Mouse (Mus musculus): ENCODE data around the gene 4931422A03Rik. TPM values are rescaled to one million over a fixed set of nuclear protein-coding genes. Genes with fewer than 3 reads are reported as not detected.

Gene 4931422A03Rik
- total RNA-seq, 2 experiments from 2014 or later = not detected

DNA sequence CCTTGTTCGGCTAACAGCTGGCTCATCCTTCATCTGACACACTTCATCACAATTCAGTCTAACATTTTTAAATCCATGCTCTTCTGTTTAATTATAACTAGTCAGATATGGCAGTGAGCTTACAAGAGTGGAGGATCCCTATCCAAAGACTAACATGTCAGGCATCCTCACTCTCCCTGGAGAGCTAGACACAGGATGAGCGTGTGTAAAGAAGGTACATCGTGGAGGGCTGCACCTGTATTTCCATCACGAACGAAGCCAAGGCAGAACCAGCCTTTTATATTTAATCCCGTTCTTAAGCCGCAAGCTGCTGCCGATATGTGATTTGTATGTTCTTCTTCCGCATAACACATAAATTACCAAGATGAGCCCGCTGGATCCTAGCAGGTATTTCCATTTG lies 45.0 kb downstream of the 4931422A03Rik start:
- TF ChIP-seq CTCF (IDR thresholded peaks at IDR 0.05) = no peak
- H3K27ac ChIP-seq = no peak overlapping the region
- intact Hi-C loops (cut with DNase I) = no loop called here
- no peak overlapping the region for H3K4me3 ChIP-seq
- DNase-seq (ENCODE audit: extremely low spot score in 1 of 2, low spot score in 2 of 2) = no peak

DNA sequence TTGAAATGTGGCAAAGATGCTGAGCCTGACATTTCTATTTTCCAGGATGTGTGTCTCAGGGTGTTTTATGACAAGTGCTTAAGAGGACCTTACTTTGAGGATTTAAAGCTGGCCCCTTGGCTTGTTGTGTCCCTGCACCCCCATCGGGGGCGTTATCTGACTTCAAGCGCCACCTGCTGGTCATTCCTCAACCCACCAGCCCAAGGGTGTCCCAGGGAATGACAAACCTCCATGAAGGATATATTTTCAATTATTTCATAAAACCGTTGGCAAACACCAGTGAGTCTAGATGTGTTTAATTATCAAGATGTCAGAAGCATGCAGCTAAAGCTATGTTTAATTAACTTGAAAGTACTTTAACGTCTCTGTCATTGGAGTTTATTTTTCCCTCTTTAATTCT lies 45.9 kb downstream of the 4931422A03Rik start:
- TF ChIP-seq CTCF (IDR thresholded peaks at IDR 0.05) = peak; percentile 97
- intact Hi-C loops (cut with DNase I) = loop anchor here (1.0 kb wide), 1 partner anchor 110 kb away; no protein-coding TSS in a partner anchor
- H3K4me3 ChIP-seq = no peak overlapping the region
- DNase-seq (ENCODE audit: extremely low spot score in 1 of 2, low spot score in 2 of 2) = peak; percentile 55 to 78
- no peak overlapping the region for H3K27ac ChIP-seq

DNA sequence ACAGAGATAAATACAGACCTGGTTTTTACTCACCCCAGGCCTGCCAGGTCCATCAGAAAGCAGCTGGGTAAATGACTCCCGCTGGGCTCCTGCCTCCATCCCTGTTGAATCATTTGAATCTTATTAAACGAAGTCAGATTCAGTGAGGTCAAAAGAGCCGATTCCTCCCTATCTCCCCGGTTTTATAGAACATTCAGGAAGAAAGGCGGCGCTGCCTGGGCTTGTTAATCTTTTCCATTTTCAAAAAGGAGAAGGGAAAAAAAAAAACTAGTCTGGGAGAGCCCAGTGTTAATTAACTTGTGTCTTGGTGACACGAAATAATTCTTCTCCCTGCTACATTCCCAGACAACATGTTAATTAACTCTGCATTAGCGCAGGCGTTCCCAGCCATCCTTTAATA lies 50.4 kb downstream of the 4931422A03Rik start:
- intact Hi-C loops (cut with DNase I) = no loop called here
- no peak for DNase-seq (ENCODE audit: extremely low spot score in 1 of 2, low spot score in 2 of 2)
- Histone ChIP-seq H3K4me3 (no peak overlapping the region), H3K27ac (no peak overlapping the region)
- TF ChIP-seq CTCF (IDR thresholded peaks at IDR 0.05) = no peak

DNA sequence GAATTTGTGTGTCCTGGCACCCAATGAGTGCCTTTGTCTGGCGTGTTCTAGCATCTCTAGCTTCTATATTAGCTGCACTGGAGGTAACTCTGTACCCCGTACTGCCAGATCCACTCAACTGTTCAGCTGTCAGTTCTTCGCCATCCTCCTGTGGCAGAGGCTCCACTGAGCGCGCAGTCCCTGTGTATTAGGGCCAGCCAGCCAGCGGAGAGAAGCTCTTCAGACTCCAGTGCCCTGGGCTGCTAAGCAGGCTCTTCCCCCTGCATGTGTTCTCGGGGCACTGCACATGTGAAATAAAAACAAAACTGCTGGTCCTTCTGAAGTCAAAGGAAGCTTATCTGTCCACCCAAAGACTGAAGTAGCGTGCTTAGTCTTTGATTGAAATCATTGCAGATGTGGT lies 50.9 kb downstream of the 4931422A03Rik start:
- intact Hi-C loops (cut with DNase I) = no loop called here

DNA sequence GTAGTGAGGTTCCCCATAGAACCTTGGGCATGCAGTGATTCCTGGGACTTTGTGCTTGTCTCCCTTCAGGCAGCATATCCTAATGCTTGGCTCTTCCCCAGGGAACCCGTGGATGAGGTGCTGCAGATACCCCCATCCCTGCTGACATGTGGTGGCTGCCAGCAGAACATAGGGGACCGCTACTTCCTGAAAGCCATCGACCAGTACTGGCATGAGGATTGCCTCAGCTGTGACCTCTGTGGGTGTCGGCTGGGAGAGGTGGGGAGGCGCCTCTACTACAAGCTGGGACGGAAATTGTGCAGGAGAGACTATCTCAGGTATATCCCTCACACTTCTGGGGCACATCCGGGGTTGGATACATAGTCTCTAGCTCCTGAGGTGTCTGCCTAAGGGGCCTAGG lies 52.3 kb downstream of the 4931422A03Rik start:
- intact Hi-C loops (cut with DNase I) = no loop called here
- H3K4me3 ChIP-seq = no peak overlapping the region
- DNase-seq (ENCODE audit: extremely low spot score in 1 of 2, low spot score in 2 of 2) = no peak
- H3K27ac ChIP-seq = no peak overlapping the region
- TF ChIP-seq CTCF (IDR thresholded peaks at IDR 0.05) = no peak

More for the DNA sequence above, 50.9 kb downstream of the 4931422A03Rik start:
- no peak for DNase-seq (ENCODE audit: extremely low spot score in 1 of 2, low spot score in 2 of 2)
- no peak for TF ChIP-seq CTCF (IDR thresholded peaks at IDR 0.05)
- H3K27ac ChIP-seq = no peak overlapping the region
- H3K4me3 ChIP-seq = no peak overlapping the region

DNA sequence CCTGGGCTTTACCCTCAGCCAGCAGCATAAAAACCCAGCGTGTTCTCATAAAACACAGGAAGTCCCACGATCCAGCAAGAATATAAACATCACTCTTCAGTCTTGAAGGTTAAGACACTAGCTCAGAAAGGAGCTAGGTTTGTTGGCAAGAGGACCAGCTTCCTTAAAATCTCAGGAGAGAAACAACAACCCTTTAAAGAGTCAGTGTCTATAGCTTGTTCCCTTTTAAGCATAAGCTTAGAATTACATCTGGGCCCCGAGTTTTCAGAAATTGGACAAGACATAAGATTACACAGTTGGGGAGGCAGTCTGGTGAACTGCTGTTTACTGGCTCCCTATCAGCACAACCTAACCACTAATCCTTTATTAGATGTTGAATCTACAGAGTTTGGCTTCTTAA lies 56.3 kb downstream of the 4931422A03Rik start:
- no peak overlapping the region for H3K27ac ChIP-seq
- no peak overlapping the region for H3K4me3 ChIP-seq
- TF ChIP-seq CTCF (IDR thresholded peaks at IDR 0.05) = no peak
- no peak for DNase-seq (ENCODE audit: extremely low spot score in 1 of 2, low spot score in 2 of 2)
- intact Hi-C loops (cut with DNase I) = no loop called here

DNA sequence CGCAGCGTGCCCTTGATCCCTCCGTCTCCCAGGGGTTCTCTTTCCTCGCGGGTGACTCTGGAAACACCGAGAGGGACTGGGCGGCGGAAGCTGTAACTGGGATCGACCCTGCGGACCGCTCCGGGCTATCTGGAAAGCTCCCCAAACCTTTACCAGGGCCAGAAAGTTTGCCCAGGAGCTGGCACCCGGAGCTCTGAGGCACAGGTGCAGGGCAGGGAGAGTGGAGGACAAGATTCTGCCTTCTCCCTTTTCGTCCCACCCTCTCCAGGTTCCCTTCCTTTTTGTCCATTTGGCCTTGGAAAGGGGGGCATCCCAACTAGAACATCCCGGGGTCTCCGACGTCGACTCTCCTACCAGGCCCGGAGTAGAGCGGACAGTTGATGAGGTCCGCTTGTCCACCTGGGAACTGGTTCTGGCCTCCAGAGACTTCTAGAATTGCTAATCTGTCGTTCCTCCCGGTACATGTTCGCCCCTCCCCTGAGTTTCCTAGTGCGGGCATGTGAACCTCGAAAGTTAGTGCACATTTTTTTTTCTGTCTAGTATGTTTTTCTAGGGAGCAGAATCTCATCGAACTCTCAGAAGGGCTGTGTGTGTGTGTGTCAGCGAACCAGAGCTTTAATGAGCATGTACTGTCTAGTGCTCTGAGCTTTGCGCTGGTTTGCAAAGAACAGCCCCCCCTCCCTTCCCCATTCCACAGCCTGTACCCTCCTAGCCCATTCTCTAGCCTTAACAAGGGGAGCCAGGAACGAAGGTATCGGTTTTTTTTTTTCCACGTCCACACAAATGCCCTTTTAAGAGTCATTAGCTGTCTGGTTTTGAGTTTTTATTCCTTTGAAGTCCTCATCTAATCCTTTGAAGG lies 57.1 kb downstream of the 4931422A03Rik start:
- intact Hi-C loops (cut with DNase I) = no loop called here
- DNase-seq (ENCODE audit: extremely low spot score in 1 of 2, low spot score in 2 of 2) = peak in 1 of 2 experiments; percentile 18
- Histone ChIP-seq H3K27ac (peak overlapping the region; percentile 87), H3K4me3 (peak overlapping the region; percentile 72)
- TF ChIP-seq CTCF (IDR thresholded peaks at IDR 0.05) = no peak

DNA sequence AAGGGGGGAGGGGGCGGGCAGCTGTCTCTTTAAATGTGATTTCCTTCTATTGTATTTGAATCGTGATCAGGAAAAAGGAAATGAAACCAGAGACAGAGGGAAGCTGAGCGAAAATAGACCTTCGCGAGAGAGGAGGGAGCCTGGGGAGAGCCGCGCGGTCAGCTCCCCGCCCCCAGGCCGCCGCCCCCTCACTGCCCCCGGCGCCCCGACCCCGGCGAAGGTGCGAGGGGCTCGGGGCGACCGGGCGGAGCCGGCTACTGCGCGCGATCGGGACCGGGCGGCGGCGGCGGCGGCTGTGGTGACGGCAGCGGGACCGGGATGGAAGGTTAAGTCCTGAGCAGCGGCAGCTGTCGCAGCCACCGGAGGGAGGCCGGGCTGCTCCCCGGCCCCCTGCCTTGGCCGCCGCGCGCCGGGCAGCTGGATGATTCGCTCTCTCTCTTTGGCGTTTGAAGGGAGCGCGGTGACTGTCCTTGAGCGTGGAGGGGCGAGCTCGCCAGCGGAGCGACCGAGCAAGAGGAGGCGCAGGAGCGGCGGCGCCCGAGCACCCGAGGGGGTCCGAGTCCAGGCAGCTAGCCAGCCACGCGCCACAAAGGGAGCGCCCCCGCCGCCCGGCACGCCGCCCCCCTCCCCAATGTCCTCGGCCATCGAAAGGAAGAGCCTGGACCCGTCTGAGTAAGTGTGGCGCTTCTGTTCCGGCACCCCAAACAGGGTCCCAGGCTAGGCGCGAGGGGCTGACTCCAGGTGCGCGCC lies 57.9 kb downstream of the 4931422A03Rik start:
- peak; percentile 31 to 32 for DNase-seq (ENCODE audit: extremely low spot score in 1 of 2, low spot score in 2 of 2)
- Histone ChIP-seq H3K27ac (peak overlapping the region; percentile 87), H3K4me3 (peak overlapping the region; percentile 72)
- no peak for TF ChIP-seq CTCF (IDR thresholded peaks at IDR 0.05)
- intact Hi-C loops (cut with DNase I) = no loop called here

DNA sequence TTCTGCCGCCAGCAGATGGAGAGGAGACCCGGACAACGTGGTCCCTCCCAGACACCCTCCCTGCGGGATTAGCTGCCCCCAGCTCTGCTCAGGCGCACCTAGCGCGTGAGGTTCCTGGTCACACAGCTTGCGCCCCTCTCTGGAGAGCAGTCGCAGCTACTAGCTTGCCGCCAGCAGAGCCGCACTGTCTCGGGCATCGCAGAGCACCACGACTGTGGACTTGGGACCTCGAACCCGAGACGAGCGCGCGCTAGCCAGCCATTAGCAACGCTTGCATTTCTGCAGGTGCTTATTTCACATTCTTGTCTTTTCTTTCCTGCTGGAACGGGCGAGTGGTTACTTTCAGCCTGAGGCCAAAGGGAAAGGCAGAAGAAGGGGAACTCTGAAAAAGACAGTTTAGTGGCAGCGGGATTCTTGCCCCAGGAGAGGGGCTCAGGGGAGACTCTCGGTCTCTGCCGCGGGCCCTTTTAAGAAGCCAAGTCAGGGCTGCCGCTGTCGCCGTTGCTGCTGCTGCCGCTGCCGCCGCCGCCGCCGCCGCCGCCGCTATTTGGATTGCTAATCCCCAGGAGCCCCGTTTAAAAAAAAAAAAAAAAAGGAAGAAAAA lies 58.6 kb downstream of the 4931422A03Rik start:
- peak overlapping the region; percentile 87 for H3K27ac ChIP-seq
- TF ChIP-seq CTCF (IDR thresholded peaks at IDR 0.05) = peak; percentile 22
- intact Hi-C loops (cut with DNase I) = no loop called here
- DNase-seq (ENCODE audit: extremely low spot score in 1 of 2, low spot score in 2 of 2) = peak; percentile 50 to 64
- peak overlapping the region; percentile 72 for H3K4me3 ChIP-seq

DNA sequence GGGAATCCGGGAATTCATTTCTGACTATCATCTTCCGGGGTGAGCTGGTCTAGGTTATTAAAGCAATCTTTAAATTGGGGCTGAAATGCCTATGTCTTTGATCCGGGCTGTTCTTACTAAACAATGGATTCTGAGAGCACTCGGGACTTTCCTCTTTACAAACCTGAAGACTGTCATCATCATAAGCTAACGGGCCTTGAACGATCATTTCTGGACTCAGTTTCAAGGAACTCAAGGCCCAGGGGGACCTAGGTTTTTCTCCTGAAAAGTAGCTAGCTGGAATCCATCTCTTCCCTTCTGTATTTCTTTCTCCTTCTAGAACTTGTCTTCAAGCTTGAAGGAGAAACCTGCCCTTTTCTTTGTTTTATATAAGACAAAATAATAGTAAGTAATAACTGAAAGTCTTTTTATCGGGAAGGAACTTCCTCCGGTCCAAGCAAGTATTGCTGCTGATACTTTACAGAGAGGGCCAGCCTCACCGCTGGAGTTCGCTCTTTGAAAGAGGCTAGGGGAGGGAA lies 59.2 kb downstream of the 4931422A03Rik start:
- TF ChIP-seq CTCF (IDR thresholded peaks at IDR 0.05) = no peak
- intact Hi-C loops (cut with DNase I) = no loop called here
- Histone ChIP-seq H3K27ac (peak overlapping the region; percentile 87), H3K4me3 (peak overlapping the region; percentile 72)
- DNase-seq (ENCODE audit: extremely low spot score in 1 of 2, low spot score in 2 of 2) = no peak

DNA sequence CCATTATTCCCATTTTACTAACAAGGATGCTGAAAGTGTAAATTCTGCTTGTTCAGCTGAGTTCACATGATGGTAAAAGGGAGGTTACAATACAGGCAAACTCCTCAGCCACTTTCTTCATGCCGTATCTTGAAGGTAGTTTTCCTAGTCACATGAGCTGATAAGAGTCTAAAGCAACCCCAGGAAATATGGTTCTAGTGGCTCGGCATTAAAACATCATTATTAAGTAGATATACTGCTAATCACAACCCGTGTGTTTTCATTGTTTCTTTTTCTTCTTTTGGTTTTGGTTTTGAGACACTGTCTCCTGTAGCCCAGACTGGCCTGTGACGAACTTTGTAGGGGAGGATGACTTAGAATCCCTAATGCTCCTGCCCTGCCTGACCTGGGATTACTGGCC lies 60.0 kb downstream of the 4931422A03Rik start:
- intact Hi-C loops (cut with DNase I) = no loop called here
- TF ChIP-seq CTCF (IDR thresholded peaks at IDR 0.05) = no peak

DNA sequence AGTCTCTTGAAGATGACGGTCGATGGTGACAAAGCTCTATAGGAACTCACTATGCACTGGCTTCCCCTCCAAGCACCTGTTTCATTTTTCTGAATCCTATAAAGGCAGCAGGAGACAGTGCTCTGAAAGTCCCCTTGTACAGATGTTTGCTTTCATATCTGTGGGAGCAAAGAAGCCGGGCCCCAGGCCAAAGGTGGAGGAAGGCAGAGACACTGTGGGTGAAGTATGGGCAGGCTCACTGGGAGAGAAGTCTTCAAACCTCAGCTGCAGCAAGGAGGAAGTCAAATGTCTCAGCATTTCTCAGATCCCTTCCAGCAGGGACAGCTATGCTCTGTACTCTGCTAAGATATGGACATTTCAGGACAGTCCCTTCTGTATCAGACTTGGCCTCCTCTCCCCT lies 62.8 kb downstream of the 4931422A03Rik start:
- DNase-seq (ENCODE audit: extremely low spot score in 1 of 2, low spot score in 2 of 2) = no peak
- H3K4me3 ChIP-seq = no peak overlapping the region
- intact Hi-C loops (cut with DNase I) = no loop called here
- H3K27ac ChIP-seq = no peak overlapping the region
- TF ChIP-seq CTCF (IDR thresholded peaks at IDR 0.05) = no peak

More for the DNA sequence above, 60.0 kb downstream of the 4931422A03Rik start:
- Histone ChIP-seq H3K4me3 (no peak overlapping the region), H3K27ac (no peak overlapping the region; the same call in 1 of the 2 replicates)
- DNase-seq (ENCODE audit: extremely low spot score in 1 of 2, low spot score in 2 of 2) = no peak
